Mouse (Mus musculus): ENCODE data around the gene Kcnn3.

GRCm38 (mm10) chr3:89584254-89584653, 64.3 kb downstream of the Kcnn3 start:
- no peak for TF ChIP-seq CTCF (conservative IDR thresholded peaks at IDR 0.05; ENCODE audit: insufficient read depth, insufficient read length, low read depth, low read length)
- no peak for TF ChIP-seq POLR2A (IDR thresholded peaks at IDR 0.05; ENCODE audit: low read depth, low read length)

Measured in kidney, adult 2 months (tissue).